Mouse (Mus musculus): ENCODE measurements around the gene H2-Aa.

Gene H2-Aa

GRCm38 (mm10) chr17:34300071-34300470 is 12.4 kb upstream of the H2-Aa start:
- no peak for DNase-seq (ENCODE audit: low spot score)

GRCm38 (mm10) chr17:34299356-34299755 is 11.7 kb upstream of the H2-Aa start:
- DNase-seq (ENCODE audit: low spot score), result no peak

GRCm38 (mm10) chr17:34295891-34296794 is 8.5 kb upstream of the H2-Aa start:
- DNase-seq (ENCODE audit: low spot score), result peak; percentile 28

GRCm38 (mm10) chr17:34295307-34295706 is 7.7 kb upstream of the H2-Aa start:
- DNase-seq (ENCODE audit: low spot score), result no peak

GRCm38 (mm10) chr17:34294249-34294648 is 6.6 kb upstream of the H2-Aa start:
- DNase-seq (ENCODE audit: low spot score), result no peak

GRCm38 (mm10) chr17:34293533-34293932 is 5.9 kb upstream of the H2-Aa start:
- DNase-seq (ENCODE audit: low spot score), result no peak

GRCm38 (mm10) chr17:34292570-34292969 is 4.9 kb upstream of the H2-Aa start:
- no peak for DNase-seq (ENCODE audit: low spot score)

- no peak for DNase-seq (ENCODE audit: low spot score)
Observed at GRCm38 (mm10) chr17:34291609-34292008, 4.0 kb upstream of the H2-Aa start.

GRCm38 (mm10) chr17:34288131-34288530 is 508 bp upstream of the H2-Aa start:
- no peak for DNase-seq (ENCODE audit: low spot score)

- no peak for DNase-seq (ENCODE audit: low spot score)
Observed at GRCm38 (mm10) chr17:34286999-34287398, 624 bp downstream of the H2-Aa start.

GRCm38 (mm10) chr17:34286501-34286900 is 1.1 kb downstream of the H2-Aa start:
- DNase-seq (ENCODE audit: low spot score), result no peak

- no peak for DNase-seq (ENCODE audit: low spot score)
Observed at GRCm38 (mm10) chr17:34285848-34286247, 1.8 kb downstream of the H2-Aa start.

- DNase-seq (ENCODE audit: low spot score), result no peak
Observed at GRCm38 (mm10) chr17:34285371-34285770, 2.3 kb downstream of the H2-Aa start.

- DNase-seq (ENCODE audit: low spot score), result no peak
Observed at GRCm38 (mm10) chr17:34281836-34282235, 5.8 kb downstream of the H2-Aa start.

GRCm38 (mm10) chr17:34280499-34281038 is 7.1 kb downstream of the H2-Aa start:
- DNase-seq (ENCODE audit: low spot score), result no peak

GRCm38 (mm10) chr17:34272102-34272501 is 15.5 kb downstream of the H2-Aa start:
- no peak for DNase-seq (ENCODE audit: low spot score)

GRCm38 (mm10) chr17:34270940-34271339 is 16.7 kb downstream of the H2-Aa start:
- DNase-seq (ENCODE audit: low spot score), result no peak

- DNase-seq (ENCODE audit: low spot score), result no peak
Observed at GRCm38 (mm10) chr17:34270230-34270629, 17.4 kb downstream of the H2-Aa start.

- DNase-seq (ENCODE audit: low spot score), result no peak
Observed at GRCm38 (mm10) chr17:34269817-34270216, 17.8 kb downstream of the H2-Aa start.

GRCm38 (mm10) chr17:34268748-34269147 is 18.9 kb downstream of the H2-Aa start:
- DNase-seq (ENCODE audit: low spot score), result no peak

- no peak for DNase-seq (ENCODE audit: low spot score)
Observed at GRCm38 (mm10) chr17:34268262-34268661, 19.4 kb downstream of the H2-Aa start.

GRCm38 (mm10) chr17:34264452-34265351 is 22.9 kb downstream of the H2-Aa start:
- DNase-seq (ENCODE audit: low spot score), result no peak
